Comparison of ENCODE assay signal across 8 mouse cellular contexts in the genomic region with DNA sequence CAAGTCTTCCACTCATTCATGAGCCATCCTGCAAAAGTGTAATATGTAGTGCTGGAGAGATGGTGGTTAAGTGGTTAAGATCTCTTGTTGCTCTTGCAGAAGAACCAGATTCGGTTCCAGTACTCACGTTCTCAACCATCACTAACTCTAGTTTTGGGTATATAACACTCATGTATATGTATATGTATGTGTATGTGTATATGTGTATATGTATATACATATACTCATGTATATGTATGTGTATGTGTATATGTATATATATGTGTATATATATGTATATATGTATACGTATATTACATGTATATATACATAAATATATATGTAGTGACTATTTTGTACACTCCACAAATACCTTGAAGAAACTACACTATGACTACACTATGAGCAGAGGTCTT. TPM values are rescaled to one million over a fixed set of nuclear protein-coding genes. Genes with fewer than 3 reads are reported as not detected.
DNase-seq lines count a peak whose midpoint lies in the region; ATAC-seq and TF ChIP-seq lines count a peak whose summit lies in the region.

No protein-coding gene starts in this region.

- no peaks in the 10 kb centered on the region for H3K9me3 ChIP-seq in kidney, embryonic 16.5 days (ENCODE audit: low read length)
- no peaks in the 10 kb centered on the region for H3K9me3 ChIP-seq in embryonic facial prominence, embryonic 11.5 days (replicated peaks; ENCODE audit: control insufficient read depth, low read length)
- no peaks in the 10 kb centered on the region for H3K9me3 ChIP-seq in intestine, embryonic 15.5 days

- no peak for DNase-seq in kidney, postnatal 25 days
- DNase-seq in embryonic facial prominence, embryonic 11.5 days (ENCODE audit: low spot score), result no peak
- no peak for DNase-seq in layer of hippocampus, adult 8-10 months (ENCODE audit: low spot score in 2 of 2)
- DNase-seq in thymus, postnatal 0 days (ENCODE audit: low spot score), result no peak
- DNase-seq in ovary, postnatal 10 days (ENCODE audit: low spot score), result no peak

- H3K36me3 ChIP-seq in kidney, embryonic 16.5 days (ENCODE audit: insufficient read depth, low read length), result 0 out of 2 replicates have a peak, but pooled peaks cover 4% of the 10 kb centered on the region
- no peaks in the 10 kb centered on the region for H3K36me3 ChIP-seq in embryonic facial prominence, embryonic 11.5 days (replicated peaks; ENCODE audit: control insufficient read depth, insufficient read depth, low read depth, low read length)
- no peaks in the 10 kb centered on the region for H3K36me3 ChIP-seq in intestine, embryonic 15.5 days
- H3K36me3 ChIP-seq in myocyte (ENCODE audit: control insufficient read depth, insufficient read depth), result peaks cover 14% of the 10 kb centered on the region

- peak overlapping the region; percentile 76 for H3K4me2 ChIP-seq in kidney, embryonic 16.5 days (replicated peaks; ENCODE audit: low read depth, low read length)
- peak overlapping the region; percentile 57 for H3K4me2 ChIP-seq in embryonic facial prominence, embryonic 11.5 days (ENCODE audit: low read depth, low read length)
- peak overlapping the region; percentile 60 for H3K4me2 ChIP-seq in intestine, embryonic 15.5 days (replicated peaks)
- H3K4me2 ChIP-seq in myocyte (ENCODE audit: low read depth), result peak overlapping the region; percentile 85

- no peak overlapping the region for H3ac ChIP-seq in myocyte (ENCODE audit: control insufficient read depth, insufficient read length)

- TF ChIP-seq POLR2A in myocyte (IDR thresholded peaks at IDR 0.05; ENCODE audit: insufficient read length, low read depth), result no peak

- peak; percentile 17; the same call in 1 of the 2 replicates for ATAC-seq in kidney, embryonic 16.5 days (ENCODE audit: low FRiP score, low TSS enrichment)
- ATAC-seq in embryonic facial prominence, embryonic 11.5 days (replicated peaks; ENCODE audit: insufficient number of reproducible peaks, low FRiP score, low TSS enrichment, low read depth), result peak; percentile 60; the same call in 1 of the 2 replicates
- ATAC-seq in intestine, embryonic 15.5 days, result peak; percentile 40

- peak overlapping the region; percentile 86 for H3K9ac ChIP-seq in kidney, embryonic 16.5 days (replicated peaks; ENCODE audit: low read length)
- H3K9ac ChIP-seq in embryonic facial prominence, embryonic 11.5 days (replicated peaks; ENCODE audit: low read length), result peak overlapping the region; percentile 78
- peak overlapping the region; percentile 78 for H3K9ac ChIP-seq in intestine, embryonic 15.5 days

- peak overlapping the region; percentile 88 for H3K4me3 ChIP-seq in kidney, embryonic 16.5 days (ENCODE audit: low read length)
- peak overlapping the region; percentile 76 for H3K4me3 ChIP-seq in embryonic facial prominence, embryonic 11.5 days (ENCODE audit: low read depth, low read length)
- H3K4me3 ChIP-seq in intestine, embryonic 15.5 days (replicated peaks), result peak overlapping the region; percentile 69
- peak overlapping the region; percentile 79 for H3K4me3 ChIP-seq in myocyte

- 66% methylated on average over 3 of the region's 3 CpGs for WGBS in kidney, embryonic 16.5 days
- 74% methylated on average over 3 of the region's 3 CpGs for WGBS in embryonic facial prominence, embryonic 11.5 days
- 70% methylated on average over 3 of the region's 3 CpGs for WGBS in intestine, embryonic 15.5 days

- H3K27me3 ChIP-seq in kidney, embryonic 16.5 days (ENCODE audit: insufficient read depth, low read length), result no peaks in the 10 kb centered on the region
- H3K27me3 ChIP-seq in embryonic facial prominence, embryonic 11.5 days (ENCODE audit: control insufficient read depth, insufficient read depth, low read length), result no peaks in the 10 kb centered on the region
- no peaks in the 10 kb centered on the region for H3K27me3 ChIP-seq in intestine, embryonic 15.5 days (replicated peaks)
- H3K27me3 ChIP-seq in myocyte (ENCODE audit: control insufficient read depth, insufficient read depth, insufficient read length), result no peaks in the 10 kb centered on the region

- peaks cover 6% of the 10 kb centered on the region; the same call in 1 of the 2 replicates for H3K4me1 ChIP-seq in kidney, embryonic 16.5 days (ENCODE audit: insufficient read depth, low read length)
- H3K4me1 ChIP-seq in embryonic facial prominence, embryonic 11.5 days (ENCODE audit: control insufficient read depth, insufficient read depth, low read length), result no peaks in the 10 kb centered on the region
- H3K4me1 ChIP-seq in intestine, embryonic 15.5 days (replicated peaks), result no peaks in the 10 kb centered on the region

- H3K27ac ChIP-seq in kidney, embryonic 16.5 days (ENCODE audit: low read length), result no peak overlapping the region
- H3K27ac ChIP-seq in embryonic facial prominence, embryonic 11.5 days (replicated peaks; ENCODE audit: low read depth, low read length), result no peak overlapping the region
- H3K27ac ChIP-seq in intestine, embryonic 15.5 days, result no peak overlapping the region

- H3K79me2 ChIP-seq in myocyte (ENCODE audit: control insufficient read depth, insufficient read depth), result peaks cover 17% of the 10 kb centered on the region

TF ChIP-seq in myocyte, 11 proteins besides CTCF, POLR2A, EP300 and RAD21:
- TF ChIP-seq USF1 (IDR thresholded peaks at IDR 0.05; ENCODE audit: low read depth) (no peak), E2F4 (IDR thresholded peaks at IDR 0.05; ENCODE audit: insufficient read depth) (no peak), MYOD1 (IDR thresholded peaks at IDR 0.05; ENCODE audit: control insufficient read depth in 1 of 3, insufficient read length in 2 of 3, low read depth in 2 of 3) (no peak), POLR2AphosphoS2 (IDR thresholded peaks at IDR 0.05; ENCODE audit: insufficient read length, low read depth) (no peak), CEBPB (IDR thresholded peaks at IDR 0.05; ENCODE audit: insufficient read depth, poor library complexity, severe bottlenecking) (no peak), REST (IDR thresholded peaks at IDR 0.05; ENCODE audit: insufficient read depth, insufficient read length) (no peak), TCF3 (IDR thresholded peaks at IDR 0.05; ENCODE audit: insufficient read length, low read depth) (no peak), TCF12 (IDR thresholded peaks at IDR 0.05; ENCODE audit: insufficient read depth, poor library complexity, severe bottlenecking) (no peak), MAX (IDR thresholded peaks at IDR 0.05; ENCODE audit: low read depth) (no peak), MYOG (IDR thresholded peaks at IDR 0.05; ENCODE audit: control insufficient read depth in 1 of 3, insufficient read depth in 1 of 3, insufficient read length in 2 of 3, low read depth in 2 of 3) (no peak), SRF (IDR thresholded peaks at IDR 0.05; ENCODE audit: control insufficient read depth, insufficient read length, low read depth) (no peak)

RNA-seq across cellular contexts. Expression of gene Commd2, which starts 0.3 kb away (rescaled TPM):
- polyA plus RNA-seq in kidney, embryonic 16.5 days (2015; fragmentation: Nextera tagmentation; extraction: Ambion mirVana), result 64.9 and 65.1 TPM in 2 replicates
- 97.8 and 102 TPM in 2 replicates for polyA plus RNA-seq in embryonic facial prominence, embryonic 11.5 days (2014; fragmentation: Nextera tagmentation; extraction: Ambion mirVana)
- polyA plus RNA-seq in intestine, embryonic 15.5 days (2015; fragmentation: Nextera tagmentation; extraction: Ambion mirVana), result 66.1 and 79.6 TPM in 2 replicates
- polyA plus RNA-seq in myocyte (2012; fragmentation: generic; extraction: Trizol), result 38.7 TPM
- total RNA-seq in layer of hippocampus, adult 8-10 months (2022), result 10 to 100 TPM; 20.3 to 23.4 (median 22.1) TPM
- 118 and 121 TPM in 2 replicates for polyA plus RNA-seq in thymus, postnatal 0 days (2015; fragmentation: Nextera tagmentation; extraction: Ambion mirVana)

RNA-seq across cellular contexts. Expression of gene Ankub1, which starts 40.7 kb away (rescaled TPM):
- not detected in 2 replicates for polyA plus RNA-seq in kidney, embryonic 16.5 days (2015; fragmentation: Nextera tagmentation; extraction: Ambion mirVana)
- polyA plus RNA-seq in embryonic facial prominence, embryonic 11.5 days (2014; fragmentation: Nextera tagmentation; extraction: Ambion mirVana), result 0.20 TPM in 1 of 2 replicates, not detected in the other
- 0.06 and 0.10 TPM in 2 replicates for polyA plus RNA-seq in intestine, embryonic 15.5 days (2015; fragmentation: Nextera tagmentation; extraction: Ambion mirVana)
- not detected for polyA plus RNA-seq in myocyte (2012; fragmentation: generic; extraction: Trizol)
- total RNA-seq in layer of hippocampus, adult 8-10 months (2022), result 1 to 10 TPM; 1.9 to 4.3 (median 3.4) TPM
- polyA plus RNA-seq in thymus, postnatal 0 days (2015; fragmentation: Nextera tagmentation; extraction: Ambion mirVana), result not detected in 2 replicates
